Mouse (Mus musculus): ENCODE data around the gene Lancl3. TPM values are rescaled to one million over a fixed set of nuclear protein-coding genes. Genes with fewer than 3 reads are reported as not detected.

Gene Lancl3
- polyA plus RNA-seq (2012; fragmentation: generic; extraction: Trizol) = under 1 TPM; 0.02 to 0.15 TPM

GRCm38 (mm10) chrX:9199761-9200371, at the start of gene Lancl3:
Lancl3 (plus strand) TSS chrX:9199902.

DNA sequence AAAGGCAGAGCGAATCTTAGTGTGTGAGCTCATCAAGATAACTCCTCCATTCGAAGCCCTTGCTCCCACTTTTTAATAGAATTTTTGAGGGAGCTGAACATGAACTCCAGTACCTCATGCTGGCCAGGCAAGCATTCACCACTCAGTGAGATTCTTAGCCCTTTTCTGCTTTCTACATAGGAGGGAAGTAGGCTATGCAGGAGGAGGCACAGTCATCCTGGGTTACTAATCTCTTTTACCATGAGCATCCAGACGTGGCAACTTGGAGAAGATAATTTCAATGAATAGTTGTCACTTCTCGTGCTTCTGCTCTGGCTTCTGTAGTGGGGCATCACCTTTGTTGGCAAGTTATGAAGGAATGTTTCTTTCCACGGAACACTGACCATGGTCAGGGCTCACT, 57.1 kb downstream of the Lancl3 start, which contains the start of gene Gm14862:
Gene Gm14862 (minus strand): TSS at position 134 of the 400 bp plus-strand sequence.

GRCm38 (mm10) chrX:9272460-9273361, 73.0 kb downstream of the Lancl3 start, which contains the start of gene Xk:
Xk (plus strand) TSS chrX:9272756.

GRCm38 (mm10) chrX:9283464-9283863, 83.8 kb downstream of the Lancl3 start, which contains the start of gene H2al1m:
H2al1m (plus strand) TSS chrX:9283764.

Other genes with a start within 250 kb of the Lancl3 start
- gene Fthl17b, start 236.9 kb upstream of the Lancl3 start, polyA plus RNA-seq (2012; fragmentation: generic; extraction: Trizol) = not detected
- not detected for gene Fthl17c, start 223.3 kb upstream of the Lancl3 start, polyA plus RNA-seq (2012; fragmentation: generic; extraction: Trizol)
- under 1 TPM in 1 of 2 experiments, not detected in 1; 0.06 TPM for gene Fthl17d, start 213.1 kb upstream of the Lancl3 start, polyA plus RNA-seq (2012; fragmentation: generic; extraction: Trizol)
- under 1 TPM; 0.05 to 0.07 TPM for gene Fthl17e, start 166.4 kb upstream of the Lancl3 start, polyA plus RNA-seq (2012; fragmentation: generic; extraction: Trizol)
- not detected for gene Fthl17f, start 136.9 kb upstream of the Lancl3 start, polyA plus RNA-seq (2012; fragmentation: generic; extraction: Trizol)
- gene 4930402K13Rik, start 95.3 kb upstream of the Lancl3 start, polyA plus RNA-seq (2012; fragmentation: generic; extraction: Trizol) = not detected
- gene Gm14862, start 57.0 kb downstream of the Lancl3 start, polyA plus RNA-seq (2012; fragmentation: generic; extraction: Trizol) = not detected
- gene Xk, start 72.9 kb downstream of the Lancl3 start, polyA plus RNA-seq (2012; fragmentation: generic; extraction: Trizol) = under 1 TPM in 1 of 2 experiments, not detected in 1; 0.01 TPM
- gene H2al1m, start 83.9 kb downstream of the Lancl3 start, polyA plus RNA-seq (2012; fragmentation: generic; extraction: Trizol) = not detected
- not detected for gene H2al1k, start 150.7 kb downstream of the Lancl3 start, polyA plus RNA-seq (2012; fragmentation: generic; extraction: Trizol)